Mouse (Mus musculus): ENCODE results near the gene A4gnt. TPM values are rescaled to one million over a fixed set of nuclear protein-coding genes. Genes with fewer than 3 reads are reported as not detected.

Gene A4gnt
- 0.08 and 0.12 TPM in 2 replicates for polyA plus RNA-seq (2014; fragmentation: Nextera tagmentation; extraction: Ambion mirVana)

DNA sequence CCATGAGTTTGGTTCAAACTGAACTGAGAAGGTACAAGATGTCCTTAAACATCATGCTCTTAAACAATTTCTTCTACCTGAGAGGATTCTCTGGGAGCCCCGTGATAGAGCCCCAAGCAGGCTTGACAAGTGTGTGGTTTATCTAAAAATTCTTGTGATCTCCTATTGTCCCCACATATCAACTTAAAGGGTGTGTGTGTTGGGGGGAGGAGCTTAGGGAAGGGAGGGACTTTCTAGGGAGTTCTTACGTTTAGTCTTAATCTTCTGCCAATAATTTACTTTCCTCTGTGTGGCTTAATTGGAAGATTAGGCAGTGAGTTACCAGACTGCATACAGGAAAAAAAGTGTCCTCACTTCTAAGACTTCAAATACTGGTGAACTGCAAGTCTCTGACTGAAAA is at the start of gene A4gnt:
Gene A4gnt, plus strand, starts transcription at position 301 of the 400 bp plus-strand sequence.
- H3K4me2 ChIP-seq (ENCODE audit: low read length): no peak within 1 kb of the TSS
- ATAC-seq (replicated peaks; ENCODE audit: low FRiP score, low TSS enrichment, low read depth) (no peak), DNase-seq (ENCODE audit: low spot score) (peak; percentile 9)
- no peak within 1 kb of the TSS for H3K9ac ChIP-seq (ENCODE audit: low read length)
- H3K27ac ChIP-seq (ENCODE audit: low read depth): no peak within 1 kb of the TSS
- no peaks in the 10 kb centered on the region for H3K4me1 ChIP-seq (replicated peaks; ENCODE audit: control insufficient read depth, insufficient read depth, low read length)
- no peak within 1 kb of the TSS for H3K4me3 ChIP-seq (ENCODE audit: low read depth, low read length)
- H3K27me3 ChIP-seq (replicated peaks; ENCODE audit: control insufficient read depth, insufficient read depth, low read length): no peaks in the 10 kb centered on the region
- H3K36me3 ChIP-seq (ENCODE audit: control insufficient read depth, insufficient read depth, low read length): no peaks in the 10 kb centered on the region
- no peaks in the 10 kb centered on the region for H3K9me3 ChIP-seq (ENCODE audit: control insufficient read depth, low read length)
- WGBS: 51% methylated on average over 2 of the region's 2 CpGs

GRCm38 (mm10) chr9:99563714-99564113 is 48.6 kb upstream of the A4gnt start:
- no peak overlapping the region for H3K9ac ChIP-seq (ENCODE audit: low read length)
- H3K4me1 ChIP-seq (replicated peaks; ENCODE audit: control insufficient read depth, insufficient read depth, low read length): peaks cover 7% of the 10 kb centered on the region
- H3K27ac ChIP-seq (ENCODE audit: low read depth): no peak overlapping the region
- H3K4me3 ChIP-seq (ENCODE audit: low read depth, low read length): no peak overlapping the region
- H3K27me3 ChIP-seq (replicated peaks; ENCODE audit: control insufficient read depth, insufficient read depth, low read length): no peaks in the 10 kb centered on the region
- no peak overlapping the region for H3K4me2 ChIP-seq (ENCODE audit: low read length)
- no peak for ATAC-seq (replicated peaks; ENCODE audit: low FRiP score, low TSS enrichment, low read depth)
- WGBS: 20% methylated on average over 11 of the region's 11 CpGs
- no peaks in the 10 kb centered on the region for H3K36me3 ChIP-seq (ENCODE audit: control insufficient read depth, insufficient read depth, low read length)
- no peaks in the 10 kb centered on the region for H3K9me3 ChIP-seq (ENCODE audit: control insufficient read depth, low read length)
- DNase-seq (ENCODE audit: low spot score): peak; percentile 85

DNA sequence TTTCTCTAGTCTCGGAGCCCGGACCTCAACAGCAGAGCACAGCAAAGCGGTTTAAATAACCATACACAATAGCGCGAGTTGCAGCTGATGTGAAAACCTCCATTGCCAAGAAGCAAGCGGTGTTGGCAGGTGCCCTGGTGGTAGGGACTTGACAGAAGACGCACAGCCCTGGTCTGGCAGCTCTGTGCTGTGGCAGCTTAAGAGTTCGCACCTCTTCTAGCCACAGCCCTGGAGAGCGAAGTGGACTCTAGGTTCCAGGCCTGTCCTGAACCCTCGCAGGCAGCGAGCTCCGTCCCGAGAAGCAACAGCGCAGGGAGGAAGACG is 44.3 kb upstream of the A4gnt start:
- no peak for DNase-seq (ENCODE audit: low spot score)
- H3K4me3 ChIP-seq (ENCODE audit: low read depth, low read length): peak overlapping the region; percentile 95
- H3K9me3 ChIP-seq (ENCODE audit: control insufficient read depth, low read length): no peaks in the 10 kb centered on the region
- H3K4me1 ChIP-seq (replicated peaks; ENCODE audit: control insufficient read depth, insufficient read depth, low read length): peaks cover 7% of the 10 kb centered on the region
- peak overlapping the region; percentile 90 for H3K4me2 ChIP-seq (ENCODE audit: low read length)
- WGBS: 1% methylated on average over 15 of the region's 15 CpGs
- H3K27me3 ChIP-seq (replicated peaks; ENCODE audit: control insufficient read depth, insufficient read depth, low read length): no peaks in the 10 kb centered on the region
- no peak; the same call in 1 of the 2 replicates for ATAC-seq (replicated peaks; ENCODE audit: low FRiP score, low TSS enrichment, low read depth)
- H3K36me3 ChIP-seq (ENCODE audit: control insufficient read depth, insufficient read depth, low read length): no peaks in the 10 kb centered on the region
- H3K9ac ChIP-seq (ENCODE audit: low read length): peak overlapping the region; percentile 95
- peak overlapping the region; percentile 95 for H3K27ac ChIP-seq (ENCODE audit: low read depth)

GRCm38 (mm10) chr9:99568347-99569070 is 43.8 kb upstream of the A4gnt start, which contains the start of gene Armc8:
Gene Armc8, minus strand, starts transcription at chr9:99568899.
- Histone ChIP-seq H3K4me2 (ENCODE audit: low read length) (peak within 1 kb of the TSS; percentile 90), H3K27me3 (replicated peaks; ENCODE audit: control insufficient read depth, insufficient read depth, low read length) (no peaks in the 10 kb centered on the region), H3K36me3 (ENCODE audit: control insufficient read depth, insufficient read depth, low read length) (no peaks in the 10 kb centered on the region), H3K4me3 (ENCODE audit: low read depth, low read length) (peak within 1 kb of the TSS; percentile 95), H3K4me1 (replicated peaks; ENCODE audit: control insufficient read depth, insufficient read depth, low read length) (peaks cover 7% of the 10 kb centered on the region), H3K9me3 (ENCODE audit: control insufficient read depth, low read length) (no peaks in the 10 kb centered on the region), H3K27ac (ENCODE audit: low read depth) (peak within 1 kb of the TSS; percentile 95), H3K9ac (ENCODE audit: low read length) (peak within 1 kb of the TSS; percentile 95)
- ATAC-seq (replicated peaks; ENCODE audit: low FRiP score, low TSS enrichment, low read depth): peak; percentile 96
- DNase-seq (ENCODE audit: low spot score): peak; percentile 92
- under 1% methylated on average over 70 of the region's 70 CpGs for WGBS

DNA sequence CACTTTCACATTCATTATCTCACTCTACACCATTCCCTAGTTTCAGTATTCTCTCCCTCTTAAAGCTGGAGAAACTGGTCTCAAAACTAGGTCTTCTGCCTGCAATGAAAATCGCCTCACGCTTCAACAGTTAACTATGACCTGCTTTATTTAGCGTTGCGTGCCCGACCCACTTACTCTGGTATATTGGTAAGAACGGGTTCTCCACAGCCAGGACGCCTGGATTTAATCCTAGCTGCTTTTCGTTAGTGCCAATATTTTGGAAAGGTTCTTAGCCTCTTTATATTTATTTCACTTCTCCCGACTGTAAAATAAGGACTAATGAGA is 43.3 kb upstream of the A4gnt start:
- 1% methylated on average over 9 of the region's 9 CpGs for WGBS
- H3K27ac ChIP-seq (ENCODE audit: low read depth): peak overlapping the region; percentile 95
- no peaks in the 10 kb centered on the region for H3K9me3 ChIP-seq (ENCODE audit: control insufficient read depth, low read length)
- ATAC-seq (replicated peaks; ENCODE audit: low FRiP score, low TSS enrichment, low read depth) (no peak; the same call in 1 of the 2 replicates), DNase-seq (ENCODE audit: low spot score) (no peak)
- H3K4me1 ChIP-seq (replicated peaks; ENCODE audit: control insufficient read depth, insufficient read depth, low read length): peaks cover 7% of the 10 kb centered on the region
- H3K36me3 ChIP-seq (ENCODE audit: control insufficient read depth, insufficient read depth, low read length): no peaks in the 10 kb centered on the region
- peak overlapping the region; percentile 90 for H3K4me2 ChIP-seq (ENCODE audit: low read length)
- peak overlapping the region; percentile 95 for H3K9ac ChIP-seq (ENCODE audit: low read length)
- no peaks in the 10 kb centered on the region for H3K27me3 ChIP-seq (replicated peaks; ENCODE audit: control insufficient read depth, insufficient read depth, low read length)
- H3K4me3 ChIP-seq (ENCODE audit: low read depth, low read length): peak overlapping the region; percentile 95

GRCm38 (mm10) chr9:99575677-99576480 is 36.4 kb upstream of the A4gnt start, which contains the start of gene Dbr1:
Gene Dbr1, plus strand, starts transcription at chr9:99575799.
- peak within 1 kb of the TSS; percentile 96 for H3K4me3 ChIP-seq (ENCODE audit: low read depth, low read length)
- H3K4me2 ChIP-seq (ENCODE audit: low read length): peak within 1 kb of the TSS; percentile 79
- ATAC-seq (replicated peaks; ENCODE audit: low FRiP score, low TSS enrichment, low read depth) (peak; percentile 94), DNase-seq (ENCODE audit: low spot score) (peak; percentile 96)
- peak within 1 kb of the TSS; percentile 83; the same call in 1 of the 2 replicates for H3K27ac ChIP-seq (ENCODE audit: low read depth)
- H3K36me3 ChIP-seq (ENCODE audit: control insufficient read depth, insufficient read depth, low read length): peaks cover 9% of the 10 kb centered on the region
- under 1% methylated on average over 57 of the region's 57 CpGs for WGBS
- H3K9me3 ChIP-seq (ENCODE audit: control insufficient read depth, low read length): no peaks in the 10 kb centered on the region
- no peaks in the 10 kb centered on the region for H3K27me3 ChIP-seq (replicated peaks; ENCODE audit: control insufficient read depth, insufficient read depth, low read length)
- peaks cover 6% of the 10 kb centered on the region; the same call in 1 of the 2 replicates for H3K4me1 ChIP-seq (replicated peaks; ENCODE audit: control insufficient read depth, insufficient read depth, low read length)
- H3K9ac ChIP-seq (ENCODE audit: low read length): peak within 1 kb of the TSS; percentile 86

GRCm38 (mm10) chr9:99580655-99581054 is 31.6 kb upstream of the A4gnt start:
- DNase-seq (ENCODE audit: low spot score): no peak
- 45% methylated on average over 2 of the region's 2 CpGs for WGBS
- ATAC-seq (replicated peaks; ENCODE audit: low FRiP score, low TSS enrichment, low read depth): no peak
- H3K27ac ChIP-seq (ENCODE audit: low read depth): no peak overlapping the region
- H3K4me1 ChIP-seq (replicated peaks; ENCODE audit: control insufficient read depth, insufficient read depth, low read length): peaks cover 6% of the 10 kb centered on the region; the same call in 1 of the 2 replicates
- H3K36me3 ChIP-seq (ENCODE audit: control insufficient read depth, insufficient read depth, low read length): peaks cover 50% of the 10 kb centered on the region
- H3K27me3 ChIP-seq (replicated peaks; ENCODE audit: control insufficient read depth, insufficient read depth, low read length): no peaks in the 10 kb centered on the region
- H3K9ac ChIP-seq (ENCODE audit: low read length): no peak overlapping the region
- H3K4me2 ChIP-seq (ENCODE audit: low read length): no peak overlapping the region
- no peaks in the 10 kb centered on the region for H3K9me3 ChIP-seq (ENCODE audit: control insufficient read depth, low read length)
- H3K4me3 ChIP-seq (ENCODE audit: low read depth, low read length): no peak overlapping the region

GRCm38 (mm10) chr9:99587505-99588202 is 24.6 kb upstream of the A4gnt start:
- H3K9me3 ChIP-seq (ENCODE audit: control insufficient read depth, low read length): no peaks in the 10 kb centered on the region
- no peaks in the 10 kb centered on the region for H3K27me3 ChIP-seq (replicated peaks; ENCODE audit: control insufficient read depth, insufficient read depth, low read length)
- H3K4me3 ChIP-seq (ENCODE audit: low read depth, low read length): no peak overlapping the region
- H3K9ac ChIP-seq (ENCODE audit: low read length): no peak overlapping the region
- 26% methylated on average over 8 of the region's 8 CpGs for WGBS
- H3K4me2 ChIP-seq (ENCODE audit: low read length): no peak overlapping the region
- H3K36me3 ChIP-seq (ENCODE audit: control insufficient read depth, insufficient read depth, low read length): peaks cover 25% of the 10 kb centered on the region
- H3K4me1 ChIP-seq (replicated peaks; ENCODE audit: control insufficient read depth, insufficient read depth, low read length): no peaks in the 10 kb centered on the region
- DNase-seq (ENCODE audit: low spot score) (peak; percentile 78), ATAC-seq (replicated peaks; ENCODE audit: low FRiP score, low TSS enrichment, low read depth) (0 out of 2 replicates have a peak, but pooled peaks have one; percentile 53)
- H3K27ac ChIP-seq (ENCODE audit: low read depth): no peak overlapping the region
